Mouse (Mus musculus) adipocyte (in vitro differentiated cells): ENCODE data around the gene Olfr606.
"Not testable (repeated sequence)": the region's sequence is repeated elsewhere in the genome, so short reads cannot be mapped to it uniquely, and the experiment has no call there.

Source experiments
- DNase-seq: peaks from one replicate; pipeline ENCODE4 v3.0.0-alpha.2; 2016; ENCODE audit warnings: low spot score

The Olfr606 gene

DNA sequence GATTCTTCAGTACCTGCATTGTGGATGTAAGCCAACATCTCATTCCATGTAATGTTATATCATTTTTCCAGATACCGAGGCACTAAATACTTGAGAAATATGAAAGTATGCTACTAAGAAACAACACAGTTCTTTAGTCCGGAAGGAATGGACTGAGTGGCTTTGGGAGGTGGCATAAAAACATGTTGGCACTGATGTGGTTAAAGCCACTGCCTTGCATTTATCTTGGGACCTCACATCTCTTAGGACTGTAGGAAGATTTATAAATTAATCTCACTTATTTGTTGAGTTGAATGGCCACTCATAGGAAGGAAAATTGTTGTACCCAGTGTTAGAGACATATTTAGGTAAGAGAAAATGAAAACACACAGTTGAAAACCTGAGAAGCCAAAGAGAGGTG is at the start of gene Olfr606:
Olfr606 (plus strand) TSS at position 301 of the 400 bp plus-strand sequence.
- no peak for DNase-seq

DNA sequence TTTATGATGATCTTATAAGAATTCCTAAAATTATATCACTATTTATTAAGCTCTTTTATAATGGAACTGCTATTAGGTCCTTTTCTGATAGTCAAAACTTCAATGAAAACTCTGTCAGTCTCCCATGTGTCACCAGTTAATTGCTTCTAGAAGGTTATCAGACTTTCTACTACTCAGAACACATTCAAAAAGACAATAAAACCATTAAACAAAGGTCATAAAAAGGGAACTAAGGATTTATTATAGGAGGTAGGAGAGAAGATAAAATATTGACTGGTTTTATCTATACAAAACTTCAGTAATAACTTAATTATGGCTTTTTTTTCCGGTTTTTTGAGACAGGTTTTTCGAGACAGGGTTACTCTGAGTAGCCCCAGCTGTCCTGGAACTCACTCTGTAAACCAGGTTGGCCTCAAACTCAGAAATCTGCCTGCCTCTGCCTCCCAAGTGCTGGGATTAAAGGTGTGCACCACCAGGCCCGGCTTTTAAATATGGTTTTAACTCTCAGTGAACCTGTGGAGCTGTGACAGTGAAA is 42.3 kb upstream of the Olfr606 start:
- DNase-seq: not testable (repeated sequence)

DNA sequence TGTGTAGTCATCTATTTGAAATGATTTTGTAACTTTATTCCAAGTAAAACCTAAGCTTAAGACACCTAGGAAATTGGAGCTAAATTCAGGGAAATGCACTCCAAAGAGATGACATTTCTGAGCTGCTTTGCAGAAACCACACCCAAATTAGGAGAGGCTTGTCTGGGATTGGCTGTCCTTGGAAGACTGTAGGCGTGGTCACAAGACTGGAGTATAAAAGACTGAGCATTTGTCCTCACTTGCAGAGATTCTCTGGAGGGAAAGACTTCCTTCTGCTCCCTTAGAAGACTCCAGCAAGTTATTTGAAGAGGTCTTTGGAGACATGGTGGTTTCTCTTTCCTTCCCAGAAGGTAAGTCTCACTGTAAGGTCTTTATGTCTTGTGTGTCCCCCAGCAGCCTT is 34.1 kb upstream of the Olfr606 start, which contains the start of gene Usp17lc:
Usp17lc (plus strand) TSS at position 301 of the 400 bp plus-strand sequence.
- DNase-seq: not testable (repeated sequence)

DNA sequence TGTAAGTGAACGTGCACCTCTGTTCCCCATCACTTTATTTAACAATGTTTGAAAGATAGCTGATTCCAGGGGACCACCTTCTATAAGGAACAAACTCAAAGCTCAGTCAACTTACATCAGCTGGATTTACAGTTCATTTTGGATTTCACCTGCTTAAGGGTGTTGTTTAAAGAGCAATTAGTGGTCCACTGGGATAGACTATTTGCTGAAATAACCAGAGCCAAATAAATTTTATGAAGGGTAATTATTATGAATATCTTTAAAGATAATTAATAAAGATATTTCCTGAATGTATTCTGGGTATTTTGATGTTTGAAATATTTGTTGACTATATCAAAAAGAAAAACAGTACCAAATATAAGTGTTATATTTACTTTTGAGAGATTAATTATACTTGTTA is 3.5 kb upstream of the Olfr606 start, which contains the start of gene Olfr605:
Olfr605 (minus strand) TSS at position 101 of the 400 bp plus-strand sequence.
- no peak for DNase-seq

DNA sequence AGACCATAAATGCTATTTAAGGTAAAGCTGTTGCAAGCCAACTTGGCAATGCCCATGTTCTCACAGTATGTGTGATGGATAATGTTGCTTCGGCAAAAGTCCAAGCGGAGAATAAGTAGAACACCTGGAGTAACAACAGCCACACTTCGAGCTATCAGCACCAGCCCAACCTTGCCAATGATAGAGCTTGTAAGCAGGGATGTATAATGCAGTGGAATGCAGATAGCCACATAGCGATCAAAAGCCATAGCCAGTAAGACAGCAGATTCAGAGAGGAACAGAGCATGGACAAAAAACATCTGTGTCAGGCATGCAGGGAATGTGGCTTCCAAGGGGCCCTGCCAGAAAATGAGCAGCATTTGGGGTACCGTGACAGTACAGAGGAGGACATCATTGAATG is 11.7 kb downstream of the Olfr606 start:
- no peak for DNase-seq

DNA sequence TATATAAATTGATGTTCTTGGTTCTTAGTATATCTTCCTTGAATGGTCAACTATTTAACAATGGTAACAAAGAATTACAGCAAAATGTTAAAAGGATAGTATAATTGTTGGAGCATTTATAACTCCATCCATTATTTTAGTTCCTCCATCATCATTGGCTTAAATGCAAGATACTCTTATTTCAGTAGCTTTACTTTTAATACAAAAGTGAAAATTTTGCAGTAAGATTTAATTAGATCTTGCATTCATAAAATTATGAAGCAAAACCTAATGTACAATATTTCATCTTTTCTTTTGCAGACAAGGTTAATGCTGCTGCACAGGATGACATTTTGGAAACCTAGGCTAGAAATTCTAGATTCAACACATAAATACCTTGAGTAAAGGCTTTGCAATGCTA is 20.7 kb downstream of the Olfr606 start, which contains the start of gene Olfr608:
Olfr608 (plus strand) TSS at position 301 of the 400 bp plus-strand sequence.
- DNase-seq: no peak

DNA sequence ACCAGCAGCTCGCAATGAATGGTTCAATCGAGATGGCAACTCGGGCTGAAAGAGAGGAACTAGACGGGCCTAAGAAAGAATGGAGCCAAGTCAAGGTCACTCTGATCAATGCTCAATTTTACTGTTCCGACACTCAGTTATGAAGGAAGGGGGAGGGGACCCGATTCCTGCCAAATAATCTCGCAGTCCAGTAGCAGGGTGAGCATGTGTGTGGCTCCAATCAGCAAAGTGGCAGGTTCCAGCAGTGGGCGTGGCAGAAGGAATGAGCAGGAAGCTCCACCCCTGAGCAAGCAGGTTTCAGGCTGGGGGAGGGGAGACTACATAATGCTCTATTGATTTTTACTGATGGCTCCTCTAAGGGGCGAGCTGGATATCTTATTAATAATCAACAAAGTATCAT is 28.3 kb downstream of the Olfr606 start:
- not testable (repeated sequence) for DNase-seq

DNA sequence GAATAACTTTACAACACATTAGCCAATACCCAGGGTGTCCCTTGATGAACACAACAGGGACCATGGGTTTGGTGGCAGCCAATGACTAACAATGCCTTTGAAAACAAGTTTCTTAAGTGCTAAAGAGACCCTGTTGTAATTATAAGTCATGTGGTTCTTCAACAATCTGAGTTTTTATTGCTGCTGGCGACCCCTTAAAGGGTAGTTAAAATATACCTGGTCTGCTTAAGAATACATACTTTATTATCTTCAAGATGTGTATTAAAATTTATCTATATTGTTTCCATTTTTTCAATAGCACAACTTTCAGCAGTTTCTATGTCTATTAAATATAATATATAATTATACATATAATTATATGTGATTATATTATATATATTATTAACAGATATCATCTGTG is 49.1 kb downstream of the Olfr606 start, which contains the start of gene Olfr609:
Olfr609 (minus strand) TSS at position 101 of the 400 bp plus-strand sequence.
- DNase-seq: no peak
